Mouse (Mus musculus) neural tube, embryonic 14.5 days (tissue): Measurements from ENCODE around the gene Phldb2. TPM values are rescaled to one million over a fixed set of nuclear protein-coding genes. Genes with fewer than 3 reads are reported as not detected.

Experiments
- ATAC-seq: fragments of 200-750 bp; cut with Nextera tagmentation; 2 replicates; pipeline ENCODE4 v1.8.0; 2017; ENCODE audit warnings: low read depth, mild to moderate bottlenecking, moderate TSS enrichment, moderate library complexity
- H3K27ac ChIP-seq: fragments of 300-500 bp; sonication (generic); 2 replicates; pipeline ENCODE4 v1.5.1; 2014; ENCODE audit warnings: low read depth, mild to moderate bottlenecking, control low read depth, low read length, moderate library complexity, mixed read lengths
- H3K27me3 ChIP-seq: fragments of 300-500 bp; sonication (generic); 2 replicates; pipeline ENCODE4 v1.6.1; 2014; ENCODE audit warnings: low read length; ENCODE audit not compliant: control insufficient read depth, insufficient read depth
- H3K36me3 ChIP-seq: fragments of 300-500 bp; sonication (generic); 2 replicates; pipeline ENCODE4 v1.6.1; 2014; ENCODE audit warnings: low read length, mixed read lengths; ENCODE audit not compliant: control insufficient read depth, insufficient read depth
- H3K4me1 ChIP-seq: fragments of 300-500 bp; sonication (generic); 2 replicates; pipeline ENCODE4 v1.6.1; 2014; ENCODE audit warnings: low read length; ENCODE audit not compliant: control insufficient read depth, insufficient read depth
- H3K4me2 ChIP-seq: fragments of 300-500 bp; sonication (generic); 2 replicates; pipeline ENCODE4 v1.6.1; 2014; ENCODE audit warnings: mild to moderate bottlenecking, low read depth, low read length, control low read depth
- H3K4me3 ChIP-seq: fragments of 300-500 bp; sonication (generic); 2 replicates; pipeline ENCODE4 v1.5.1; 2014; ENCODE audit warnings: low read depth, low read length, control low read depth, mixed read lengths
- H3K9ac ChIP-seq: fragments of 300-500 bp; sonication (generic); replicated peaks from 2 replicates; pipeline ENCODE4 v1.6.1; 2014; ENCODE audit warnings: low read depth, mild to moderate bottlenecking, control low read depth, low read length, mixed read lengths
- H3K9me3 ChIP-seq: fragments of 300-500 bp; sonication (generic); 2 replicates; pipeline ENCODE4 v1.6.1; 2016; ENCODE audit warnings: low read length; ENCODE audit not compliant: control insufficient read depth
- WGBS: fragments of 180-500 bp; shearing (Covaris S2); extraction: QIAGEN DNeasy Blood & Tissue Kit; methylation state at CpG from one replicate; pipeline ENCODE4 v1.1.7; 2014; 5-methylcytosine and 5-hydroxymethylcytosine counted together
- polyA plus RNA-seq: library from polyadenylated mRNA; unstranded; fragments of >200 nt; fragmentation: Nextera tagmentation; extraction: Ambion mirVana; gene quantifications from 2 replicates; pipeline ENCODE4 v1.2.1, GENCODE M21; 2014

Gene Phldb2
- polyA plus RNA-seq, 1 experiment from 2014 or later = 4.2 TPM

DNA sequence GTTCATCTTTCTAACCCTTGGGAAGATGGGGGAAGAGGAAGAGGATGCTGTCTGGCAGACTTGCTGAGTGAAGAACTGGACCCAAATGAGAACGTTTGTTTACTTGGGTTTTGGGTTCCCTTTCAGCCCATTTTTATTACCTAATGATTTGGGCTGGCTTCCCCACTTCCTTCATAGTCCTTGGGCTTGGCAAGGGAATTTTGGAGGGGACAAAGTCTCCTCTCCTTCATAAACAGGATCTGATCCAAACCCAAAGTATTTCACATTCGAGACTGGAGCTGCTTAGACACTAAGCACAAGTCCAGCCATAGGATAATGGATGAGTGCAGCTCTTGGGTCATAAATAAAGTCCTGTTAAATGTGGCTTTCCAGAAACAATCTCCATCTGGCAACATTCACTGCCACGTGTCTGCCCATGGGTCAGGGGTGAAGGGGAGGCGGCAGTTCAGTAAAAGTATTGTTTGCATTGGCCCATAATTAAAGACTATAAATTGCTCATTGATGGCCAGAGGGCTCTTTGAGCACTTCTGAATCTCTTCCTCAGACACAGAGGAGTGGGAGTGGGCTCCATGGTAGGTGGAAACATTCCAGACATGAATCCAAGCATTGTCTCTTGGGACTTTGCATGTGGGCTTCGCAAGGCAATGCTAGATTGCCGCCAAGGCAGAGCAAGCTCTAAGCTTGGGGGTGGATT, 29.5 kb downstream of the Phldb2 start:
- no peaks in the 10 kb centered on the region for H3K36me3 ChIP-seq
- no peak overlapping the region for H3K4me2 ChIP-seq
- H3K27ac ChIP-seq = no peak overlapping the region
- no peak overlapping the region for H3K9ac ChIP-seq
- no peak overlapping the region for H3K4me3 ChIP-seq
- H3K9me3 ChIP-seq = no peaks in the 10 kb centered on the region
- no peaks in the 10 kb centered on the region for H3K4me1 ChIP-seq
- ATAC-seq = no peak
- WGBS = 32% methylated on average over 6 of the region's 6 CpGs
- no peaks in the 10 kb centered on the region for H3K27me3 ChIP-seq

DNA sequence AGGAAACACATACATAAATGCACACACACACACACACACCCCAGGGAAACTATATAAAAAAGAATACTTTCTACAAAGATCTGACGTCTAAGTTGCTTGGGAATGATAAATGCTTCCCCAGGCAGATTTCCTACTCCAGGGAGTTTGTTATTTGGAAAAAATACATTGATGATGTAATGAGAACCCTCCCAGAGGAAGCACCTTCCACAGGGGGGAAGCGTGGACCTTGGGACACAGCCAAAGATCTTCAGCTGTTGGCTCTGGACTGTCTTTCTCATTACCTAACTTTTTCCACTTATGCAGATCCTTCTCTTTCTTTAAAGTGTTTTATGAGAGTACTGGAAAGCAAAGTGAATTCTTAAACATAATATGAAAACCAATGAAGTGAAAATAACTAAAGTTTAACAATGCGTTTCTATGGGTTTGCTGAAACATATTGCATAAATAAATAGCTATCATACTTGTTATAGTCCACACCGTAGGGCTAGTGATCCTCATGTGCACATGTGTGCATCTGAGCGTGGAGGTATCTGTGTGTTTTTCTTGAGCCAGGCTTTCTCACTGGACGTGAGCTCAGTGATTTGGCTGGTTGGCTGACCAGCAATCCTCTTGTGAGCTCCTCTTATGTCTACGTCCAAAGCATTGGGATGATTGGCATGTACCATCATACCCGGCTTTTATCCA, 30.7 kb downstream of the Phldb2 start:
- Histone ChIP-seq H3K27me3 (no peaks in the 10 kb centered on the region), H3K9ac (no peak overlapping the region), H3K4me2 (no peak overlapping the region), H3K4me1 (no peaks in the 10 kb centered on the region), H3K36me3 (no peaks in the 10 kb centered on the region), H3K9me3 (no peaks in the 10 kb centered on the region), H3K27ac (no peak overlapping the region), H3K4me3 (no peak overlapping the region)
- WGBS = 77% methylated on average over 8 of the region's 8 CpGs
- no peak for ATAC-seq

DNA sequence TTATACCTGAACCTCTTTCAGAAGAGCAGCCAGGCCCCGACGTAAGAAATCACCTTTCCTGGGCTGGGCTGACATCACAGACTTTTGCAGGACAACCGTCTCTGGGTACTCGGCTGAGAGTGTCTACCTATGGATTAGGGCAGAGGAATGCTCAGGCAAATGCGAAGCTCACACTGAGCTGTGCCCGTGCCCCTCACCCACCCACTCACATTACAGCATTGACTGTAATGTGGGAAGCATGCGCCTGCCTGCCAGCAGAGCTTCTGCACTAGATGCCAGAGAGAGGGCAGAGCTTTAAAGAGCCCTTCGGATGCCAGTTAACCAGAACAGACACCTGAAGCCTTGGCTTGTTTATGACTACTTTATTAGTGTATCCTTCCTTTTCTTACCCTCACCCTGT, 33.8 kb downstream of the Phldb2 start:
- H3K36me3 ChIP-seq = no peaks in the 10 kb centered on the region
- no peak overlapping the region for H3K4me2 ChIP-seq
- no peak for ATAC-seq
- no peaks in the 10 kb centered on the region for H3K4me1 ChIP-seq
- H3K27ac ChIP-seq = no peak overlapping the region
- no peaks in the 10 kb centered on the region for H3K9me3 ChIP-seq
- H3K27me3 ChIP-seq = no peaks in the 10 kb centered on the region
- 78% methylated on average over 8 of the region's 8 CpGs for WGBS
- no peak overlapping the region for H3K9ac ChIP-seq
- H3K4me3 ChIP-seq = no peak overlapping the region

DNA sequence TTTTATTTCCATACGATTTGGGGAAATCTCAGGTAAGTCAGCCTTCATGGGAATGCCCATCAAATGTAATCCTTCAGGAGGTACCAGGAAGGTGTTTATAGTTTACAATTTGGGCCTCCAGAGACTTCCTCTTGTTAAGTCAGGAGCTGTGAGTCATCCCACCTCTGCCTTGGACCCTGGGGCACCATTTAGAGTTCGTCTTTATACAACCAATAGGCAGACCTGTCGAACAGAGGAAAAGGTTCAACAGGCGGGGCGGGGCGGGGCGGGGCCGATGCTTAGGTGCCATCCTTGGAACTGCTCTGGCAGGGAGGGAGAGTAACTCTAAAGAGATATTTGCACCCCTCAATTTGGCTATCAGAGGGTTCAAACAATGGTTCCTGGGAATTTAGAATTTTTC, 49.8 kb downstream of the Phldb2 start:
- Histone ChIP-seq H3K27me3 (no peaks in the 10 kb centered on the region), H3K27ac (no peak overlapping the region), H3K36me3 (no peaks in the 10 kb centered on the region), H3K4me3 (no peak overlapping the region), H3K9ac (no peak overlapping the region), H3K9me3 (no peaks in the 10 kb centered on the region), H3K4me1 (no peaks in the 10 kb centered on the region), H3K4me2 (no peak overlapping the region)
- WGBS = 87% methylated on average over 8 of the region's 8 CpGs
- no peak for ATAC-seq

DNA sequence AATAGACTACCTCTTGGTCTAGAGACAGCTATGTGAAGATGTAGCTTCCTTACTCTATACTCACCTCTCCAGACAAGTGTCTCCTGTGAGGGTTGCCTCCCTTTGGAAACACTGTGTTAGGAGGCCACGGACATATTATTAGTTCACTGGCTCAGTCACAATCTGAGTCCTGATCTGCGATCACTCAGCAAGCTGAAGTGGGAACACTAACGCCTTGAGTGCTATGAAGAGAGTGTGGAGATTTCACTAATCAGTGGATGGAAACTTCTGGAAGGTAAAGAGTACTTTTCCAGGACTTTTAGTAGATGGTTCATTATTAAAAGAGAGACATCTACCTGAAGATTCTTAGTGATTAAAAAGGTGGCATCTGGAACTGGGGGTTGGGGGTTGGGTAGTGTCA, 54.9 kb downstream of the Phldb2 start:
- Histone ChIP-seq H3K4me1 (no peaks in the 10 kb centered on the region), H3K27ac (no peak overlapping the region), H3K27me3 (no peaks in the 10 kb centered on the region), H3K9ac (no peak overlapping the region), H3K36me3 (no peaks in the 10 kb centered on the region), H3K4me3 (no peak overlapping the region), H3K9me3 (no peaks in the 10 kb centered on the region), H3K4me2 (no peak overlapping the region)
- 87% methylated on average over 3 of the region's 3 CpGs for WGBS
- ATAC-seq = no peak

DNA sequence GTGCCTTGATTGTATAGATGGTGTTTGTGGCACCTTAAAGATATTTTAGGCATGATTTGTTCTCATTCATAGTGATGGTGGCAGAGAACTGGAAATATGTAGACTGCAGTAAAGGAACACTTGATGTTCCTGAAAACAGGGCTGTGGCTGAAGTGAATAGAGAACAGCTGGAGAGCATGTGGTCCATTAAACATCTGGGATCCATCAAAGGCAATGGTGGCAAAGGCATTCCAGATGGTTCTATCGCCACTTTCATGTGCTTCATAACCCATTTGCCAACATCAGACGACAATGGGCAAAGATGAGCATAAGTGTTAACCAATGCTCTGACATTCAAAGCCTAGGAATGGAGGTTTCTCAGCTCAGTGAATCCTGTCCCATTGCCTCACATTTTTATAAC, 56.8 kb downstream of the Phldb2 start:
- Histone ChIP-seq H3K9me3 (no peaks in the 10 kb centered on the region), H3K27ac (no peak overlapping the region), H3K27me3 (no peaks in the 10 kb centered on the region), H3K4me3 (no peak overlapping the region), H3K36me3 (no peaks in the 10 kb centered on the region), H3K4me1 (no peaks in the 10 kb centered on the region), H3K9ac (no peak overlapping the region), H3K4me2 (no peak overlapping the region)
- WGBS = 67% methylated on average over 2 of the region's 2 CpGs
- ATAC-seq = no peak

DNA sequence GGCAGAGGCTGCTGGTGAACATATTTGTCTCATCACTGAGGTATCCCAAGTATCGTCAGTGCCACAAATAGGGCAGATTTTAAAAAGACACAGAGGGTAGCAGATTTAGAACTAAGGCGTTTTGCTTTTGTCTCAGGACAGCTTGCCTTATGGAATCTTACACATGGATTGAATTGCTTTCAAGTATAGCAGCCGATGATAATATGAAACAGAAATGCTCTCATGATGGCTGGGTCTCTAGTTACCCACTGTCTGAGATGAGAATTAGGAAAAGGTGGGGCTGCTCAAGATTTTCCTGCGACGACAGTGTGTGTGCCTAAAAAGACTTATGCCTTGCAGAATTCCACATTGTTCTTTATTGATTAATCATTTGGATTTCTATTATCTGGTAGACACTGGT, 58.4 kb downstream of the Phldb2 start:
- no peaks in the 10 kb centered on the region for H3K4me1 ChIP-seq
- 62% methylated on average over 5 of the region's 5 CpGs for WGBS
- no peaks in the 10 kb centered on the region for H3K9me3 ChIP-seq
- no peak overlapping the region for H3K4me2 ChIP-seq
- H3K36me3 ChIP-seq = no peaks in the 10 kb centered on the region
- H3K9ac ChIP-seq = no peak overlapping the region
- no peak overlapping the region for H3K4me3 ChIP-seq
- no peaks in the 10 kb centered on the region for H3K27me3 ChIP-seq
- H3K27ac ChIP-seq = no peak overlapping the region
- no peak for ATAC-seq

DNA sequence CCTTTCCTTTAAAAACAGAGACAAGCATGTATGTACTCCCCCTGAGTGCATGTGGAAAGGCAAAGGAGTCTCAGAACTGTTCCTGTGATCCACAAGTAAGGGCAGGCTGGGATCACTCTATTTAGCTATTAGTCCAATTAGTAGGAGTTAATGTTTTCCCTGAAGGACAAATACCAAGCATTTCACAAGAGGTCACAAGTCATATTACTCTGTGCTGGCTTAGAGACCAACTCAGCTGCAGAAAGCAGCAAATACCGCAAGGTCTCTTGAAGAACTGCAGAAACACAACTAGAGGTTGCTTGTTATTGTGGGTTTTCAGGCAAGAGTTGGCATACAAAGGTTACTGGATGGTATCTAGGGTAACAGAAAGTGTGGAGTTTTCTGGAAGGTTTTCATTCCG, 59.6 kb downstream of the Phldb2 start:
- Histone ChIP-seq H3K9ac (no peak overlapping the region), H3K36me3 (no peaks in the 10 kb centered on the region), H3K27me3 (no peaks in the 10 kb centered on the region), H3K4me3 (no peak overlapping the region), H3K4me2 (no peak overlapping the region), H3K9me3 (no peaks in the 10 kb centered on the region), H3K4me1 (no peaks in the 10 kb centered on the region), H3K27ac (no peak overlapping the region)
- WGBS = 81% methylated on average over 2 of the region's 2 CpGs
- ATAC-seq = no peak

DNA sequence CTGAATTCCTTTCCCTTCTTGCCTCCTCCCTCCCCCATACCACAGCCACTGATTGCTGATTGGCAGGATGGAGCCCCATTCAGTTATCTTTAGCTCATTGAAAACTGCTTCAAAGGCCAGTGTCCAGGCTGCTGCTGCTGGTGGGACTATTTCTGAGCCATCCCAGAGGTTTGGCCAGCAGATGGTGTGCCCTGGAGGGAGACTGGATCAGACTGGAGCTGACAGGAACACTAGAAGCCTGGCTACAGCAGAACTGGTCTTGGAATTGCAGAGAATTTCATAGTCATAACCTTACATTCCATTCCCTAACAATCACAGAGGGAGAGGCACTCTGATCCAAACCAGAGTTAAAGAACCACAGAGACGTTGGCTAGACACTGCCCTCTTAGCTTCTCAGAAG, 60.5 kb downstream of the Phldb2 start:
- no peaks in the 10 kb centered on the region for H3K4me1 ChIP-seq
- no peak overlapping the region for H3K27ac ChIP-seq
- no peak overlapping the region for H3K9ac ChIP-seq
- 51% methylated on average over 1 of the region's 1 CpGs for WGBS
- no peak overlapping the region for H3K4me3 ChIP-seq
- H3K36me3 ChIP-seq = no peaks in the 10 kb centered on the region
- H3K27me3 ChIP-seq = no peaks in the 10 kb centered on the region
- H3K9me3 ChIP-seq = no peaks in the 10 kb centered on the region
- ATAC-seq = no peak
- H3K4me2 ChIP-seq = no peak overlapping the region
